Mouse (Mus musculus) layer of hippocampus, adult 8-10 months (tissue): Measurements from ENCODE around the gene AW551984. TPM values are rescaled to one million over a fixed set of nuclear protein-coding genes. Genes with fewer than 3 reads are reported as not detected.

Source experiments
- DNase-seq, 2 experiments: peaks; one replicate each; pipeline ENCODE4 v3.0.0; 2022; ENCODE audit warnings: low spot score in 2 of 2
- total RNA-seq, 4 experiments: library from RNA; stranded (reverse); gene quantifications; 2 replicates each; pipeline ENCODE4 v1.2.4; 2022

AW551984 gene
- total RNA-seq = 1 to 10 TPM; 5.4 to 8.3 (median 7.7) TPM

GRCm38 (mm10) chr9:39603999-39604453 lies at the start of gene AW551984:
AW551984 (minus strand) TSS chr9:39604403.
- DNase-seq = peak in 1 of 2 experiments; percentile 5

DNA sequence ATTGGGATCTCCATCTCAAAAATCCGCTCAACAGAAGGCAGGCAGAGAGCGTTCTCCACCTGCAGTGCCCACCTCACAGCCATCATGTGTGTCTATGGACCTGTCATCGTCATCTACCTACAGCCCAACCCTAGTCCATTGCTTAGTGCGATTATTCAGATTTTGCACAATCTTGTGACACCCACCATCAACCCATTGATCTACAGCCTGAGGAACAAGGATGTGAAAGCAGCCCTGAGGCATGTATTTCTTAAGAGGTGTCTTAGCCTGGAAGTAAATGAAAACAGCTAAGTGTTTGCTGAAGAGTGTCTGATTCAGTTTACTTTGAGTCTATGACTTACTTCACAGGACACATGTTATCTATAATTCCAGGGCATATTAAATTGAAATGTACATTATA lies 43.2 kb upstream of the AW551984 start:
- no peak for DNase-seq

DNA sequence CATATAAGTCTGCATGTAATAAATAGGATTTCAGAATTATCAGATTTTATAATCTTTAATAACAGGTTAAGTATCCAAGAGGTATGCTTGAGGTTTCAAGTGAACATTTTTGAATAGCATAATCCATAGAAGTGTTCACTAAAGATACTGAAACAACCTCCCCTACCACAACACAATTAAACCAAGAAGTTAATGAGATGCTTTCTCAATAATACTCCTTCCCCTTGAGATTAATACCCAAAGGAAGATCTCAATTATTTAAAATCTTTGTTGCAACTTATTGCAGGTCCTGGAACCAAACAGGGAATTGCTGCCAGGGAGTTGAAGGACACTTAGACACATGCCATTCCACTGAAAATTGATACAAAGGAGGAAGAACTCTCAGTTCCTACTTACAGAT lies 40.6 kb upstream of the AW551984 start, which contains the start of gene Olfr961:
Olfr961 (plus strand) TSS at position 301 of the 400 bp plus-strand sequence.
- no peak for DNase-seq

- peak; percentile 37 to 40 for DNase-seq
Observed at GRCm38 (mm10) chr9:39633913-39634594, 29.9 kb upstream of the AW551984 start.

- DNase-seq = no peak
Observed at GRCm38 (mm10) chr9:39629069-39629468, 24.9 kb upstream of the AW551984 start.

- DNase-seq = no peak
Observed at GRCm38 (mm10) chr9:39624711-39625110, 20.5 kb upstream of the AW551984 start.

DNA sequence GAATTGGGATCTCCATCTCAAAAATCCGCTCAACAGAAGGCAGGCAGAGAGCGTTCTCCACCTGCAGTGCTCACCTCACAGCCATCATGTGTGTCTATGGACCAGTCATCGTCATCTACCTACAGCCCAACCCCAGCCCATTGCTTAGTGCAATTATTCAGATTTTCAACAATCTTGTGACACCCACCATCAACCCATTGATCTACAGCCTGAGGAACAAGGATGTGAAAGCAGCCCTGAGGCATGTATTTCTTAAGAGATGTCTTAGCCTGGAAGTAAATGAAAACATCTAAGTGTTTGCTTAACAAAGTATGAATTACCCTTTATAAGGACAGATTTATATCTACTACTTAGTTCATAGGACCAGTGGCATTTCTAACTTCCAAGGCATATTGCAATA lies 19.6 kb upstream of the AW551984 start:
- no peak for DNase-seq

- no peak for DNase-seq
Observed at GRCm38 (mm10) chr9:39621073-39621472, 16.9 kb upstream of the AW551984 start, which contains the start of gene Olfr960. Olfr960 (plus strand) TSS chr9:39621373.

GRCm38 (mm10) chr9:39611953-39612352 lies 7.8 kb upstream of the AW551984 start:
- peak in 1 of 2 experiments; percentile 22 for DNase-seq

DNA sequence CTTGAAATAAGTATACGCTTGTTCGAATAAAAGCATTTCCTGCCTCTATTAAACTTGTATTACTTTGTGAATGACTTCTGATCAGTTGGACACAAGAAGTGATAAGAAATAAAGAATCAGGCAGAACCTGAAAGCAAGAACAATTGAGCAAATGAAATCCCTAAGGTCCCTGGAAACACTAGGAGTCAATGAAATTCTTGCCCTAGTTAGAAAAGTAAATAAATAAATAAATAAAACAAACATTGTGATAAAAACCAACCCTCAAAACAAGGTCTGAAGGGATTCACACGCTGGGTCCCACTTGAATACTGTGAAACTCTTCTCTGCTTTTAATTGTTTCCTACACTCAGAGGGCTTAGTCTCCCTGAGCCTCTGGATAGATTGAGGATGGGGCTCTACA lies 6.2 kb upstream of the AW551984 start, which contains the start of gene Olfr148:
Olfr148 (plus strand) TSS at position 301 of the 400 bp plus-strand sequence.
- no peak for DNase-seq

DNA sequence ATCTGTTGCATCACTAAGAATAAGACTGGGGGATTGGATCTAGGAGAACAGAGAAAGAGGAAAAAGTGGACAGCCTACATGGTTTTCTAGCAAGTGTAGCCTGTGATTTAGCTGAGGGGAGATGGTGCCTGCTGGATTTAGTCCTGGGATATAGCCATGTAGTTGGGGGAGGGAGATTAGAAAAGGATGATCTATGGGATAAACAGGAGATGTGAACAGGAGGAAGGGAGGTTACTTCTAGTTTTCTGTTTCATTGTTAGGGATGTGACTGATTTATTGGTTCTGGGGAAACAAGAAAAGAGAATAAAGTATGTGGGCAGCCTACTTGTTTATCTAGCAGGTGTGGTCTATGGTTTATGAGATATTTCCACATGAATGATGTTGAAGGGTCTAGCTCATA lies 4.3 kb upstream of the AW551984 start:
- DNase-seq = no peak

DNA sequence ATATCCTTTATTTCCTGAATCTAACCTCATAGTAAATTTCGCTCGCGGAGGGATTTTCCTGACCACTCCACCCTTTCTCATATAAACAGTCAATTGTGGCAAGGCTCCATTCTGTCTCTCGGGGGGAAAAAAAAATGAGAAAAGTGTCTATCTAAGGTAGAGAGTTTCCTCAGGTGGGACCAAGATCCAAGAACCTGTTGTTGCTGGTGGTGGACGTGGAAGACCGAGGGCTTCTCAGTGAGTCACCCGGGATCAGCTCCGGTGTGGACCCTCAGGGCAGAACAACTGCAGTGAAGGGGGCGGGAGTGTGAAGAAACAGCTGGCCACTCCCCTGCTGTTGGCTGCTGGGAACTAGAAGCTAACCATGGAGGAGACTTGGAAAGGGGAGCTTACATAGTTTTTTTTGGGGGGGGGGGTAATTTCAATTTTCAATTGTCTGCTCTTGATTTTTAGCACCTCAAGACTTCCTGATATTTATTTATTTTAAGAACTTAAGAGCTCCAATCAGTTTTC lies 814 bp downstream of the AW551984 start:
- DNase-seq = no peak

DNA sequence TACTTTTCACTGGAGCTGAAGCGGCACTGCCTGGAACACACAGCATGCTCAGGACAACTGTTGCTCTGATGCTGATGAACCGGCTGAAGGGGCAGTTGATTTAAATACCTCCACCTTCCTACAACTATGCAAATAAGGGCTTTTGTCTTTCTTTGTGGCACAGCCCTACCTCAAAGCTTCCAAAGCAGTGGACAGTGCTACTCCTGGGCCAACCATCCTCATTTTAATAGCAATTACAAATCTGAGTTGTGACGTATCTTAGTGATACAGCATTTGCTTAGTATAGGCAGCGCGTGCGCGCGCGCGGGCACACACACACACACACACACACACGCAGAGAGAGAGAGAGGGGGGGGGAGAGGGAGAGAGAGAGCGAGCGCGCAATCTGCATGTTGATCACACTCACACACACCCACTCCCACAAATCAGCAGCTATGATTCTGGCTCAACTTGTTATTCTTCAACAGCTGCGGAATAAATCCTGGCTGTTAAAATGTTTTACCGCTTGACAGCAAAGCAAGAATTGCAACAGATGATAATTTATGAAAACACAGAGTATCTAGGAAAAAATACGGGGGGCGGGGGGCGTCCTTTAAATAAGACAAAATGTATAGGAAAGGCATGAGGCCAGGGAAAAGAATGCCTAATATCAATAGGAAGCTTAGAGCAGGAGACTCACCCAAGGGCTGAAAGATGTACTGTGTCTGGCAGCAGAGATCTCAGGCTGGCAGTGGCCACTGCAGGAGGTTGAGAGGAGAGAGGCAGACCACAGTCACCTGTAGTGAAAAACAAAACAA lies 1.5 kb downstream of the AW551984 start:
- DNase-seq = peak; percentile 14 to 21

DNA sequence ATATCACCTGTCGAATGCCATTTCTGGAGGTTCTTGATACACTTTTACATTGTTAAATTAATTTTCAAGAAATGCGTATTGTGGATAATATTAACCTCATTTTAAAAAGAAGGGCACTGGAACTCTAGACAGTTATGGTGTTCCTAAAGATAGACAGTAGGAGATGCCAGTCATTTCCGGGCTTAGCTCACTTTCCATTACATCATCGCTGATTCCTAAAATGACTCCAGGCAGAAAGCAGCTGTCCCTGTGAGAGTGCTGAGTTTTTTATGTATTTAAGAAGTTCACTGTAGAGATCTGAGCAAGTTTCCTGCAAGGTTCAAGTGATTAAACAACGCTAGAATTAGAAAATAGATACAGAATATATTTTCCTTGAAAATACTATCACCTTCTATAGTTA lies 27.2 kb downstream of the AW551984 start:
- no peak for DNase-seq

- DNase-seq = no peak
Observed at GRCm38 (mm10) chr9:39575469-39575868, 28.7 kb downstream of the AW551984 start, which contains the start of gene Olfr959. Olfr959 (minus strand) TSS chr9:39575569.

- DNase-seq = no peak
Observed at GRCm38 (mm10) chr9:39558349-39558647, 45.9 kb downstream of the AW551984 start.

- peak; percentile 15 to 23 for DNase-seq
Observed at GRCm38 (mm10) chr9:39557529-39558348, 46.5 kb downstream of the AW551984 start.

DNA sequence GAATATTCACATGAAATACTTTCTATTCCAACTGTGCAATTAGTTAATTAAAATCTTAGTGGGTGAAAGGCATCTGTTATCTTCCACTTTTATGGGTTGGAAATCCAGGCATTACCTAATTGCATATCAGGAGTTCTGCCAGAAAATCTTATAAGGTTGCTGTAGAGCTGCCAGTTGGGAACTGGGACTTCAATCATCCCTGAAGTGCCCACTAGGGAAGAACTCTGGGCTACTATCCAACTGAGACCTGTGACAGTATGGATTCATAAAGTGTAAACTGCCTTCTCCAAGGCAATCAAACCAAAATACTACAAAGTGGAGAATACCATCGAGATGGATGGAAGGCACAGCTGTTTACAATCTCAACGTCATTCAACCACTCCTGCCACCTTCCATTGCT lies 50.3 kb downstream of the AW551984 start, which contains the start of gene Olfr958:
Olfr958 (minus strand) TSS at position 109 of the 400 bp plus-strand sequence.
- DNase-seq = peak in 1 of 2 experiments; percentile 12

DNA sequence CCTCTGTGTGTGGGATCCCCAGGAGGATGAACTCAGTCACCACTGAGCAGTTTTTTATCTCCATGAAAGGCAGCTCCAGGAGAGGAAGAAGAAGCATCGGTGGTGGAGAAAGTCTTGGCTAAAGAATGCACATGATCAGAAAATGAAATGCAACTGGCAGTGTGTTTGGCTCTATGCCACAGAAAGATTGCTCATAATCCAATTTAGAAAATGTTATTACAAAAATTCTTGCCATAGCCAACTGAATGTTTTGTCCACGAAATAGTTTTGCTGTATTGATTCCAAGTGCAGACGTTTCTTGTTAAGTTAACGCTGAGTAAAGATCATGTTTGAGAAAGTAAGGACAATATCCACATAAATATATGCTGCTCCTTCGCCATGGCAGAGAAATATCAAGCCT lies 53.4 kb downstream of the AW551984 start:
- DNase-seq = peak in 1 of 2 experiments; percentile 15
